Mouse (Mus musculus): ENCODE results near the gene Tnks2. TPM values are rescaled to one million over a fixed set of nuclear protein-coding genes. Genes with fewer than 3 reads are reported as not detected.

The Tnks2 gene
- total RNA-seq (2012; rRNA removed) (72.4 and 73.1 TPM in 2 replicates), total RNA-seq (2014; rRNA removed) (90.5 and 104 TPM in 2 replicates), polyA plus RNA-seq (2012; ENCODE audit: insufficient read length, low read depth) (48.0 and 59.7 TPM in 2 replicates)

- peaks cover 2 to 18% of the 10 kb centered on the region in 2 experiments; a peak in 2 of 4 replicates for H3K4me1 ChIP-seq (ENCODE audit: control insufficient read depth in 1 of 2, insufficient read depth in 2 of 2)
- in situ Hi-C loops (cut with MboI; ENCODE audit: low pct_ligation_motif_present, low pct_unique_long_range_greater_than_20kb, low sequenced_read_pairs): loop anchor here (25.0 kb wide), 1 partner anchor 428 kb away; no protein-coding TSS in a partner anchor
Observed at GRCm38 (mm10) chr19:36833788-36834531, at the start of gene Tnks2. TSS of gene Tnks2 (plus strand) at chr19:36834232.

GRCm38 (mm10) chr19:36789873-36790733 is 43.9 kb upstream of the Tnks2 start:
- in situ Hi-C loops (cut with MboI; ENCODE audit: low pct_ligation_motif_present, low pct_unique_long_range_greater_than_20kb, low sequenced_read_pairs): no loop called here
- Histone ChIP-seq H3K4me1 (ENCODE audit: control insufficient read depth in 1 of 2, insufficient read depth in 2 of 2) (peaks cover 2 to 6% of the 10 kb centered on the region in 2 experiments; a peak in 3 of 4 replicates), H3K36me3 (replicated peaks in 1 of 2; ENCODE audit: control insufficient read depth in 1 of 2, insufficient read depth in 1 of 2, low read length in 1 of 2) (no peaks in the 10 kb centered on the region), H3K4me2 (ENCODE audit: insufficient read depth, low read depth, poor library complexity, severe bottlenecking) (no peak overlapping the region), H3K4me3 (replicated peaks in 1 of 3; ENCODE audit: low read depth in 2 of 3, low read length in 2 of 3, poor library complexity in 1 of 3) (no peak overlapping the region), H3K9me3 (replicated peaks; ENCODE audit: low read length) (no peaks in the 10 kb centered on the region), H3K9ac (ENCODE audit: insufficient read depth, low read depth) (no peak overlapping the region), H3K27me3 (replicated peaks) (no peaks in the 10 kb centered on the region), H3K27ac (ENCODE audit: insufficient read depth, low read depth) (no peak overlapping the region), H3K79me2 (replicated peaks; ENCODE audit: control insufficient read depth, extremely low read depth, insufficient read depth, poor library complexity, severe bottlenecking) (no peaks in the 10 kb centered on the region)
- dilution Hi-C loops (cut with MboI; ENCODE audit: extremely low pct_ligation_motif_present, extremely low pct_unique_long_range_greater_than_20kb, low sequenced_read_pairs): no loop called here
- TF ChIP-seq CHD1 (IDR thresholded peaks at IDR 0.05; ENCODE audit: low read depth, low read length) (no peak), POLR2A (IDR thresholded peaks at IDR 0.05; ENCODE audit: low read depth, low read length) (no peak), NELFE (IDR thresholded peaks at IDR 0.05; ENCODE audit: low read depth, low read length) (no peak), MXI1 (IDR thresholded peaks at IDR 0.05; ENCODE audit: low read depth, low read length) (no peak), ZC3H11A (IDR thresholded peaks at IDR 0.05; ENCODE audit: low read depth, low read length) (no peak), USF1 (IDR thresholded peaks at IDR 0.05; ENCODE audit: low read depth, low read length) (no peak), KAT2A (IDR thresholded peaks at IDR 0.05; ENCODE audit: insufficient replicate concordance, low read length) (no peak), USF2 (conservative IDR thresholded peaks at IDR 0.05; ENCODE audit: low read depth, low read length) (no peak), E2F4 (IDR thresholded peaks at IDR 0.05; ENCODE audit: insufficient replicate concordance, low read depth, low read length) (no peak), IRF4 (IDR thresholded peaks at IDR 0.05; ENCODE audit: low read depth, low read length) (no peak), JUN (IDR thresholded peaks at IDR 0.05; ENCODE audit: insufficient read depth, low read depth, low read length) (no peak), MAX (IDR thresholded peaks at IDR 0.05; ENCODE audit: low read length) (no peak), ELF1 (IDR thresholded peaks at IDR 0.05; ENCODE audit: low read depth, low read length) (no peak)
- DNase-seq (ENCODE audit: extremely low read depth): no peak

More at GRCm38 (mm10) chr19:36833788-36834531, at the start of gene Tnks2:
- H3K36me3 ChIP-seq (replicated peaks in 1 of 2; ENCODE audit: control insufficient read depth in 1 of 2, insufficient read depth in 1 of 2, low read length in 1 of 2): peaks cover 0 to 12% of the 10 kb centered on the region in 2 experiments
- peaks cover 44% of the 10 kb centered on the region for H3K79me2 ChIP-seq (replicated peaks; ENCODE audit: control insufficient read depth, extremely low read depth, insufficient read depth, poor library complexity, severe bottlenecking)
- H3K4me3 ChIP-seq (replicated peaks in 1 of 3; ENCODE audit: low read depth in 2 of 3, low read length in 2 of 3, poor library complexity in 1 of 3): peak within 1 kb of the TSS; percentile 93 to 96 (median 96)
- TF ChIP-seq RCOR1 (conservative IDR thresholded peaks at IDR 0.05; ENCODE audit: low read depth, low read length): no peak
- TF ChIP-seq CHD1 (IDR thresholded peaks at IDR 0.05; ENCODE audit: low read depth, low read length): 0 out of 2 replicates have a peak, but pooled peaks have one; percentile 5
- peak; percentile 90 for TF ChIP-seq ZMIZ1 (IDR thresholded peaks at IDR 0.05; ENCODE audit: low read depth, low read length)
- no peak for TF ChIP-seq USF2 (conservative IDR thresholded peaks at IDR 0.05; ENCODE audit: low read depth, low read length)
- TF ChIP-seq MAX (IDR thresholded peaks at IDR 0.05; ENCODE audit: low read length): no peak
- TF ChIP-seq MXI1 (IDR thresholded peaks at IDR 0.05; ENCODE audit: low read depth, low read length): 0 out of 2 replicates have a peak, but pooled peaks have one; percentile 29
- TF ChIP-seq CTCF (conservative IDR thresholded peaks at IDR 0.05 in 1 of 2, IDR thresholded peaks at IDR 0.05 in 1 of 2; ENCODE audit: low read depth in 2 of 2, low read length in 2 of 2): no peak
- TF ChIP-seq PAX5 (IDR thresholded peaks at IDR 0.05; ENCODE audit: low read length): no peak
- peak; percentile 89 for TF ChIP-seq TCF12 (IDR thresholded peaks at IDR 0.05; ENCODE audit: low read depth, low read length)
- TF ChIP-seq USF1 (IDR thresholded peaks at IDR 0.05; ENCODE audit: low read depth, low read length): peak; percentile 27
- TF ChIP-seq MAFK (IDR thresholded peaks at IDR 0.05; ENCODE audit: insufficient replicate concordance, low read length): no peak
- peak; percentile 61 for TF ChIP-seq ELF1 (IDR thresholded peaks at IDR 0.05; ENCODE audit: low read depth, low read length)
- TF ChIP-seq MAZ (IDR thresholded peaks at IDR 0.05; ENCODE audit: low read depth, low read length): no peak; the same call in 1 of the 2 replicates
- TF ChIP-seq MEF2A (IDR thresholded peaks at IDR 0.05; ENCODE audit: borderline replicate concordance, low read depth, low read length): peak; percentile 53; the same call in 1 of the 2 replicates
- no peak for TF ChIP-seq ZKSCAN1 (IDR thresholded peaks at IDR 0.05; ENCODE audit: borderline replicate concordance, low read depth, low read length)
- TF ChIP-seq JUND (conservative IDR thresholded peaks at IDR 0.05; ENCODE audit: low read depth, low read length): no peak
- TF ChIP-seq ETS1 (conservative IDR thresholded peaks at IDR 0.05; ENCODE audit: low read depth, low read length): no peak
- TF ChIP-seq ZNF384 (IDR thresholded peaks at IDR 0.05; ENCODE audit: low read depth, low read length): no peak
- TF ChIP-seq SIN3A (IDR thresholded peaks at IDR 0.05; ENCODE audit: low read length): peak; percentile 15; the same call in 1 of the 2 replicates
- no peak for TF ChIP-seq ZC3H11A (IDR thresholded peaks at IDR 0.05; ENCODE audit: low read depth, low read length)
- peak; percentile 20; the same call in 1 of the 2 replicates for TF ChIP-seq BHLHE40 (IDR thresholded peaks at IDR 0.05; ENCODE audit: low read depth, low read length)
- peak; percentile 73; the same call in 1 of the 2 replicates for TF ChIP-seq TBP (conservative IDR thresholded peaks at IDR 0.05; ENCODE audit: low read depth, low read length)
- no peak for TF ChIP-seq RAD21 (IDR thresholded peaks at IDR 0.05; ENCODE audit: low read depth, low read length)
- peak; percentile 90 for TF ChIP-seq NELFE (IDR thresholded peaks at IDR 0.05; ENCODE audit: low read depth, low read length)
- TF ChIP-seq POLR2AphosphoS2 (IDR thresholded peaks at IDR 0.05; ENCODE audit: low read depth, low read length): no peak
- no peak for TF ChIP-seq EP300 (IDR thresholded peaks at IDR 0.05; ENCODE audit: low read length)
- peak; percentile 86 for TF ChIP-seq POLR2A (IDR thresholded peaks at IDR 0.05; ENCODE audit: low read depth, low read length)
- TF ChIP-seq NRF1 (IDR thresholded peaks at IDR 0.05; ENCODE audit: low read depth, low read length): peak; percentile 99
- TF ChIP-seq KAT2A (IDR thresholded peaks at IDR 0.05; ENCODE audit: insufficient replicate concordance, low read length): peak; percentile 53; the same call in 1 of the 2 replicates
- peak; percentile 91; the same call in 1 of the 2 replicates for TF ChIP-seq UBTF (IDR thresholded peaks at IDR 0.05; ENCODE audit: low read depth, low read length)
- no peak for TF ChIP-seq GABPA (IDR thresholded peaks at IDR 0.05; ENCODE audit: insufficient replicate concordance, low read depth, low read length)
- peak; percentile 57 for TF ChIP-seq IRF4 (IDR thresholded peaks at IDR 0.05; ENCODE audit: low read depth, low read length)
- TF ChIP-seq JUN (IDR thresholded peaks at IDR 0.05; ENCODE audit: insufficient read depth, low read depth, low read length): no peak
- TF ChIP-seq CHD2 (IDR thresholded peaks at IDR 0.05; ENCODE audit: low read length): no peak
- TF ChIP-seq HCFC1 (IDR thresholded peaks at IDR 0.05; ENCODE audit: low read depth, low read length): peak; percentile 68
- no peak for TF ChIP-seq MYC (IDR thresholded peaks at IDR 0.05; ENCODE audit: low read depth, low read length)
- peak within 1 kb of the TSS; percentile 99 for H3K9ac ChIP-seq (ENCODE audit: insufficient read depth, low read depth)
- DNase-seq (ENCODE audit: extremely low read depth): peak; percentile 96
- H3K9me3 ChIP-seq (replicated peaks; ENCODE audit: low read length): no peaks in the 10 kb centered on the region
- dilution Hi-C loops (cut with MboI; ENCODE audit: extremely low pct_ligation_motif_present, extremely low pct_unique_long_range_greater_than_20kb, low sequenced_read_pairs): no loop called here
- H3K4me2 ChIP-seq (ENCODE audit: insufficient read depth, low read depth, poor library complexity, severe bottlenecking): peak within 1 kb of the TSS; percentile 91
- H3K27ac ChIP-seq (ENCODE audit: insufficient read depth, low read depth): peak within 1 kb of the TSS; percentile 87
- no peaks in the 10 kb centered on the region for H3K27me3 ChIP-seq (replicated peaks)
